Comparison of ENCODE assay signal across 8 mouse cellular contexts in genomic region chr2:168204476-168204999, GRCm38 (mm10). TPM values are rescaled to one million over a fixed set of nuclear protein-coding genes. Genes with fewer than 3 reads are reported as not detected.
DNase-seq lines count a peak whose midpoint lies in the region; ATAC-seq lines count a peak whose summit lies in the region.

No protein-coding gene starts in this region.

- WGBS in heart, embryonic 12.5 days: 81% methylated on average over 8 of the region's 8 CpGs
- WGBS in hindbrain, embryonic 11.5 days: 92% methylated on average over 8 of the region's 8 CpGs
- 91% methylated on average over 8 of the region's 8 CpGs for WGBS in midbrain, embryonic 10.5 days

- intact Hi-C loops in heart, postnatal 36 days (cut with DNase I): loop anchor here (2.0 kb wide), 1 partner anchor 90 kb away; no protein-coding TSS in a partner anchor

- H3K4me2 ChIP-seq in heart, embryonic 12.5 days: peak overlapping the region; percentile 83
- H3K4me2 ChIP-seq in hindbrain, embryonic 11.5 days (replicated peaks; ENCODE audit: low read depth, low read length): peak overlapping the region; percentile 67

- H3K4me1 ChIP-seq in heart, embryonic 12.5 days (replicated peaks): peaks cover 41% of the 10 kb centered on the region
- H3K4me1 ChIP-seq in hindbrain, embryonic 11.5 days (replicated peaks; ENCODE audit: control insufficient read depth, insufficient read depth, low read length): peaks cover 6% of the 10 kb centered on the region; the same call in 1 of the 2 replicates
- peaks cover 43% of the 10 kb centered on the region for H3K4me1 ChIP-seq in midbrain, embryonic 10.5 days

- H3K9me3 ChIP-seq in heart, embryonic 12.5 days (replicated peaks): 0 out of 2 replicates have a peak, but pooled peaks cover 3% of the 10 kb centered on the region
- no peaks in the 10 kb centered on the region for H3K9me3 ChIP-seq in hindbrain, embryonic 11.5 days (ENCODE audit: control insufficient read depth, low read length)
- 0 out of 2 replicates have a peak, but pooled peaks cover 5% of the 10 kb centered on the region for H3K9me3 ChIP-seq in midbrain, embryonic 10.5 days (replicated peaks)

- H3K27ac ChIP-seq in heart, embryonic 12.5 days (ENCODE audit: poor library complexity, severe bottlenecking): no peak overlapping the region
- no peak overlapping the region for H3K27ac ChIP-seq in hindbrain, embryonic 11.5 days (ENCODE audit: low read depth, low read length)
- H3K27ac ChIP-seq in midbrain, embryonic 10.5 days (replicated peaks): no peak overlapping the region

- H3K27me3 ChIP-seq in heart, embryonic 12.5 days (replicated peaks): no peaks in the 10 kb centered on the region
- no peaks in the 10 kb centered on the region for H3K27me3 ChIP-seq in hindbrain, embryonic 11.5 days (ENCODE audit: control insufficient read depth, insufficient read depth, low read length)
- H3K27me3 ChIP-seq in midbrain, embryonic 10.5 days (ENCODE audit: low read depth, poor library complexity, severe bottlenecking): no peaks in the 10 kb centered on the region

- peak overlapping the region; percentile 100 for H3K9ac ChIP-seq in heart, embryonic 12.5 days
- H3K9ac ChIP-seq in hindbrain, embryonic 11.5 days (ENCODE audit: low read depth, low read length): no peak overlapping the region

- no peak for DNase-seq in heart, postnatal 36 days
- peak; percentile 56 for DNase-seq in R1 (ENCODE audit: low read depth, low spot score)
- DNase-seq in hindbrain, embryonic 11.5 days (ENCODE audit: low spot score): no peak
- DNase-seq in midbrain, embryonic 10.5 days (ENCODE audit: low spot score): no peak
- no peak for DNase-seq in adrenal gland, postnatal 25 days
- no peak for DNase-seq in cerebellum, adult 8-10 months

- peak overlapping the region; percentile 99 for H3K4me3 ChIP-seq in heart, embryonic 12.5 days
- H3K4me3 ChIP-seq in hindbrain, embryonic 11.5 days (ENCODE audit: low read depth, low read length): peak overlapping the region; percentile 99
- H3K4me3 ChIP-seq in midbrain, embryonic 10.5 days: peak overlapping the region; percentile 100

- H3K36me3 ChIP-seq in heart, embryonic 12.5 days: peaks cover 39% of the 10 kb centered on the region
- H3K36me3 ChIP-seq in hindbrain, embryonic 11.5 days (ENCODE audit: control insufficient read depth, insufficient read depth, low read length): 0 out of 2 replicates have a peak, but pooled peaks cover 8% of the 10 kb centered on the region
- H3K36me3 ChIP-seq in midbrain, embryonic 10.5 days: peaks cover 72% of the 10 kb centered on the region

- no peak for ATAC-seq in heart, embryonic 12.5 days (ENCODE audit: insufficient number of reproducible peaks, low FRiP score)
- no peak for ATAC-seq in hindbrain, embryonic 11.5 days (ENCODE audit: low FRiP score)
- ATAC-seq in inflammation-experienced regulatory T-cells, adult 6 months: no peak

RNA-seq across cellular contexts. Expression of gene Adnp, which starts 2.4 kb away (rescaled TPM):
- polyA plus RNA-seq in heart, embryonic 12.5 days (2016; fragmentation: Nextera tagmentation; extraction: Ambion mirVana): 9.1 and 11.2 TPM in 2 replicates
- total RNA-seq in heart, postnatal 36 days (2021): 10 to 100 TPM; 32.6 to 33.2 TPM
- 2.8 and 8.5 TPM in 2 replicates for polyA plus RNA-seq in hindbrain, embryonic 11.5 days (2014; fragmentation: Nextera tagmentation; extraction: Ambion mirVana)
- polyA plus RNA-seq in midbrain, embryonic 10.5 days (2016; fragmentation: Nextera tagmentation; extraction: Ambion mirVana): 1.7 and 2.5 TPM in 2 replicates
- 1 to 10 TPM; 1.7 to 2.1 (median 1.8) TPM for polyA plus RNA-seq in inflammation-experienced regulatory T-cells, adult 6 months (2017; shearing (Covaris generic))
- total RNA-seq in adrenal gland, postnatal 25 days (2021): 61.3 and 81.5 TPM in 2 replicates

RNA-seq across cellular contexts. Expression of gene Gm20716, which starts 25.6 kb away (rescaled TPM):
- polyA plus RNA-seq in heart, embryonic 12.5 days (2016; fragmentation: Nextera tagmentation; extraction: Ambion mirVana): 15.0 and 15.5 TPM in 2 replicates
- 10 to 100 TPM; 14.3 to 16.5 TPM for total RNA-seq in heart, postnatal 36 days (2021)
- polyA plus RNA-seq in hindbrain, embryonic 11.5 days (2014; fragmentation: Nextera tagmentation; extraction: Ambion mirVana): 24.0 and 31.3 TPM in 2 replicates
- 17.2 and 18.1 TPM in 2 replicates for polyA plus RNA-seq in midbrain, embryonic 10.5 days (2016; fragmentation: Nextera tagmentation; extraction: Ambion mirVana)
- 10 to 100 TPM; 20.2 to 22.3 (median 20.2) TPM for polyA plus RNA-seq in inflammation-experienced regulatory T-cells, adult 6 months (2017; shearing (Covaris generic))
- 27.1 and 34.8 TPM in 2 replicates for total RNA-seq in adrenal gland, postnatal 25 days (2021)

RNA-seq across cellular contexts. Expression of gene Dpm1, which starts 25.9 kb away (rescaled TPM):
- polyA plus RNA-seq in heart, embryonic 12.5 days (2016; fragmentation: Nextera tagmentation; extraction: Ambion mirVana): 96.2 and 101 TPM in 2 replicates
- 10 to 100 TPM; 76.0 to 92.6 TPM for total RNA-seq in heart, postnatal 36 days (2021)
- 60.4 and 65.1 TPM in 2 replicates for polyA plus RNA-seq in hindbrain, embryonic 11.5 days (2014; fragmentation: Nextera tagmentation; extraction: Ambion mirVana)
- 86.0 and 88.9 TPM in 2 replicates for polyA plus RNA-seq in midbrain, embryonic 10.5 days (2016; fragmentation: Nextera tagmentation; extraction: Ambion mirVana)
- polyA plus RNA-seq in inflammation-experienced regulatory T-cells, adult 6 months (2017; shearing (Covaris generic)): 100 to 1,000 TPM in 2 of 3 experiments, 10 to 100 TPM in 1; 81.9 to 112 (median 110) TPM
- total RNA-seq in adrenal gland, postnatal 25 days (2021): 95.1 and 156 TPM in 2 replicates

RNA-seq across cellular contexts. Expression of gene Mocs3, which starts 25.9 kb away (rescaled TPM):
- 6.5 and 7.0 TPM in 2 replicates for polyA plus RNA-seq in heart, embryonic 12.5 days (2016; fragmentation: Nextera tagmentation; extraction: Ambion mirVana)
- 1 to 10 TPM; 7.9 to 8.0 TPM for total RNA-seq in heart, postnatal 36 days (2021)
- 8.5 and 8.8 TPM in 2 replicates for polyA plus RNA-seq in hindbrain, embryonic 11.5 days (2014; fragmentation: Nextera tagmentation; extraction: Ambion mirVana)
- 6.9 and 7.0 TPM in 2 replicates for polyA plus RNA-seq in midbrain, embryonic 10.5 days (2016; fragmentation: Nextera tagmentation; extraction: Ambion mirVana)
- 1 to 10 TPM in 1 of 3 experiments, under 1 TPM in 2; 0.47 to 2.0 (median 0.48) TPM for polyA plus RNA-seq in inflammation-experienced regulatory T-cells, adult 6 months (2017; shearing (Covaris generic))
- total RNA-seq in adrenal gland, postnatal 25 days (2021): 13.8 and 16.0 TPM in 2 replicates
